Mouse (Mus musculus): ENCODE data around the gene Def6.

Gene Def6

DNA sequence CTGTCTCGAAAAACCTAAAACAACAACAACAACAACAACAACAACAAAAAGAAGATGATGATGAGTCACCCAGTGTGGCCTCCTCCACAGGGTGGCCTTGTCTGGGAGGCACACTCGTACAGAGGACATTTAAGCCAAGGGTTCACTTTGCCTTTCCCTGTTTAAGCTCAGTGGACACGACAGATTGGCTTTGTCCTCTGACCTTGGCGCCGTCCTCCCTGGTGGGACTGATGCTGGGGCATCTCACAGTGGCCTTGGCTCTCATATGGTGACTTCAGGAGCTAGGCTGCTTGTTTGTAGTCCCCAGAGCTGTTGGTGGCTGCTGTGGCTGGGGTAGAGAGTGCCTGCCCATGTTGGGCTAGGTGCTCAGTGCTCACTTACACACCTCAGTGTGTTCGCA is 36.6 kb downstream of the Def6 start:
- no peak for DNase-seq

- DNase-seq: no peak
Observed at GRCm38 (mm10) chr17:28244714-28245113, 37.1 kb downstream of the Def6 start.

GRCm38 (mm10) chr17:28246640-28247039 is 39.1 kb downstream of the Def6 start:
- DNase-seq: no peak

DNA sequence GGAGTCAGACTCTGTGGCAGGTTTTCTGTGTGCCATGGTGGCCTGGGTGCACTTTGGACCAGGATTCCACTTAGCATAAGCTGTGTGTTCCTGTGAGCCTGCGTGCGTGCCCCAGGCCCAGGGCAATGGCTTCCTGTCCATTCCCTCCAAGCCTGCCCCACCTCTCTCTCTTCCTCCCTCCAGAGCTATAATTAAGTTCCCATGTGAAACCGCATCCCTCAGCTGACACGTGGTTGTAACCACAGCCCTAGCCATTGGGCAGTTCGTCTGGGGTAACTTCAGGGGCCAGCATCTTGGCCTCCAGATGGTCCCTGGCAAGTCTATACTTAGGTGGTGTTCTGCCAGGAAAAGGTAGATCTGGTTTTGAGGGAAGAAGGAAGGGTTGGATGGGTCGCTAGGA is 40.0 kb downstream of the Def6 start:
- DNase-seq: peak; percentile 67

- no peak for DNase-seq
Observed at GRCm38 (mm10) chr17:28249062-28249461, 41.5 kb downstream of the Def6 start.

GRCm38 (mm10) chr17:28251579-28252280 is 44.2 kb downstream of the Def6 start:
- no peak for DNase-seq

DNA sequence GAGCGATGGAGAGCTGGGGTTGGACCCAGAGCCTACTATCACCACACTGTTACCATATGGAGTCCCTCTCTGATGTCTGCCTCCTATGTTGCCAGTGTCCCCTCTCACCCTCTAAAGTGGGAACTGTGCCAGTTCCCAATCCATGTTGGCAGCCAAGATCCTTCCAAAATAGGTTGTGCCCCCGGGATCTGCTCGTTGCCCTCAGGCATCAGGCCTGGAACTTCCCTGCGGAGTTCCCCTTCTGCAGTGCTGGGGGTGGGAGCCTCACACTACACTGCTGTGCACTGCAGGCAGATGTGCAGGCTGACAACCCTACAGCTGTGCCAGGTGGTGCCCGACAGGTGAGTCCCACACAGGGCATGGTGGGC is 44.7 kb downstream of the Def6 start:
- no peak for DNase-seq

- no peak for DNase-seq
Observed at GRCm38 (mm10) chr17:28253216-28253615, 45.6 kb downstream of the Def6 start.

DNA sequence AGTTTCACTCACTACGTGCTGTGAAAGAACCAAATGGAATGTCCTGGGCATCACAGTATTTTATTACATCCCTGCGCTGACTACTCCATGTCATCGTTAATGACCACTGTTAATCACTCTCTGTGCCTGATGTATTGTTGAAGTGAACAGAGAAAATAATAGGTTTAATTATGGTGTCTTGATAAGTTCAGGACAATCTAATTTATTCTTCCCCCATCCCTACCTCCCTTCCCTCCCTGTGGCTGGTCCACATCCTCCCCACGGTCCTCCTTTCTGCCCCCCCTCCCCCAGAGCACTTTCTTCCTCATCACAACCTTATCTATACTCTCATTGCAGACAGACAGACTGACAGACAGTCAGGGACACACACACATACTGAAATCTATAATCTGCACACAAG is 47.2 kb downstream of the Def6 start:
- no peak for DNase-seq

DNA sequence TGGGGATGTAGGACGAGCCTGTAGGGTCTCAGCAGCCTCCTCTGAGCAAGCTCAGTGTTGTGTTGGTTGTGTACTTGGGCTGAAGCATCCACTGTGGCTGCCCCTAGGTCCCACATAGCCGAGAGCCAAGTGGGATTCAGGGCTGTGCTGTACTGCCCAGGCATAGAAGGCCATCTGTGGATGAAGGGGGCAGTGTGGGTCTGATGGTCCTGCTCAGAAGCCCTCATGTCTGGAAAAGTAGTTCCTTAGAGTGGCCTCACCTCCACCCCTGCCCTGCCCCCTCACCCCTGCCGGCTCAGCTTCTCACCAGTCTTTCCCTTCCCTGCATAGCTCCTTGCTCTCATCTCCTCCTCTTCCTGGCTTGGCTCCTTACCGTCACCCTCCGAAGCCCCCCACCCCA is 48.1 kb downstream of the Def6 start:
- no peak for DNase-seq

GRCm38 (mm10) chr17:28256651-28257328 is 49.2 kb downstream of the Def6 start:
- peak; percentile 86 for DNase-seq

DNA sequence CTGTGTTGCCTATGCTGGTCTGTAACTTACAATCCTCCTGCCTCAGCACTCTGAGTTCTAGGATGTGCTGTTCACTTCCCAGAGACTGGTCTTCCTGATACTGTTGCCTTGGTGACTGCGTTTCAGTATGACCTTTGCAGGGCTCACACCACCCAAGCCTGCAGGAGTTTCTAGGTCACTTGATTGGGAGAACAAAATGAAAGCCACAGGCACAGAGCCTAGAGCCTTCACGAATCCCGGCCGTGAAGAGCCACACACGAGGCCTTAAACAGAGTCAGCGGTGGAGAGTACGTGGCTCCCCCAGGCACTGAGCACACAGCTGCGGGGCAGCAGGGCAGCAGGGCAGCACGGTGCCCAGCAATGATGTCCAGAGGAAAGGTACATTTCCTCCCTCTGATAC is 50.7 kb downstream of the Def6 start:
- DNase-seq: no peak

- DNase-seq: no peak
Observed at GRCm38 (mm10) chr17:28259890-28260542, 52.4 kb downstream of the Def6 start.

GRCm38 (mm10) chr17:28260543-28260909 is 52.9 kb downstream of the Def6 start:
- no peak for DNase-seq

DNA sequence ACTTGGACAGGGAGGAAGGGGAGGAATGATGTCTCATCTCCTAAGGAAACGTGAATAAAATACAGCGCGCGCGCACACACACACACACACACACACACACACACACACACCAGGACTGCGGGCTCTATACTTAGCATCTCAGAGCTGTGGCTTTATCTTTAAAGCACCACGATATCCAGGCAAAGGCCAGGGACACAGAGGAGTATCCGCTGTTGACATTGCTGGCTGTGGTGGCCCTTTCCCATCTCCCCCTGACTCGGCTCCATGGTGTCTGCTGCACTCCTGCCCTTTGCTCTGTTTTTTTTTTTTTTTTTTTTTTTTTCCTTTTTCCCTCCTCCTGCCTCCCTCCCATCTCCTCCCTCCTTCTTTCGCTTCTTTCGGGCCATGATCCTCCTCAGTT is 54.2 kb downstream of the Def6 start:
- no peak for DNase-seq

DNA sequence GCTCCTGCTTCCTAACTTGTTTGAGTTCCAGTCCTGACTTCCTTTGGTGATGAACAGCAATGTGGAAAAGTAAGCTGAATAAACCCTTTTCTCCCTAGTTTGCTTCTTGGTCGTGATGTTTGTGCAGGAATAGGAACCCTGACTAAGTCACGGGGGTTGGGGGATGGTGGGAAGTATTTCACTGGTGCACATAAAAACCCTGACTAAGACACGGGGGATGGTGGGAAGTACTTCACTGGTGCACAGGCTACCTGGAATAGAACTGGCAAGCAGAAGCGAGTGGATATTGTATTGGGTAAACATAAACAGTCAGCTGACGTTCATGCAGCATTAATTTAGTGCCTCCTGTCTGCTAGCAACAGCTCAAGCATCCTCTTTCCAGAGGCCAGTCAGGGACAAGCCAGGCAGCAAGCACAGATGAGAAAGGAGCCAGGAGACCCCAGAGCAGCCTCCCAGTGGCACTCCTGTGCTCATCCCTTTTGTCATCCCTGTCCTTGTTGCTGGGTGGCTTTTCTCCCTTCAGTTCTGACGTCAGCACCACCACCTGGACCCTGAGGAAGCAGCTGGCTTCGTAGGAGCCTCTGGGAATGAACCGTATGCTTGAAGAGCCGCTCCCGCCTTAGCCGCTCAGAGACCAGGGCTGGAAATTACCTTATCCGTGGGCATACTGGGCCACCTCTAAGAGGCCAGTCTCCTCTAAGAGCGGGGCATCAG is 55.8 kb downstream of the Def6 start:
- DNase-seq: no peak

GRCm38 (mm10) chr17:28267251-28267650 is 59.7 kb downstream of the Def6 start:
- DNase-seq: no peak

DNA sequence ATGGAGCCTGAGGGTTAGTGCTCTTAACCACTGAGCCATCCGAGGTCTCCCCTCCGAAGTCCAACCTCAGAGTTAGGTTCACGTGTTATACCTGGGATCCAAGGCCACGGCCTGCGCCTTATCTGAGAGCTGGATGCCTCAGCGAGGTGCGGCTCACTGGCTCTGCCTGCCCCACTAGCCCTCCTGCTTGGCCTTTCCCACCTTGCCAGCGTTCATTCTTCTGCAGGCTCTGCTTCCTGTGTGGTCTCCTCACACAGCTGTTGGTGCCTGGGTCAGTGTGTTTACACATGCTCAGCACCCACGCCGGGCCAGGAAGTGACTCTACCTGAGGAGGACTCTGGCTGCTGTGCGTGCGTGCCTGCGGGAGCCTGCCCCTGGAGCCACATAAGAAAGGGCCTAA is 62.6 kb downstream of the Def6 start:
- peak; percentile 29 for DNase-seq

GRCm38 (mm10) chr17:28271537-28272266 is 64.1 kb downstream of the Def6 start:
- peak; percentile 41 for DNase-seq

DNA sequence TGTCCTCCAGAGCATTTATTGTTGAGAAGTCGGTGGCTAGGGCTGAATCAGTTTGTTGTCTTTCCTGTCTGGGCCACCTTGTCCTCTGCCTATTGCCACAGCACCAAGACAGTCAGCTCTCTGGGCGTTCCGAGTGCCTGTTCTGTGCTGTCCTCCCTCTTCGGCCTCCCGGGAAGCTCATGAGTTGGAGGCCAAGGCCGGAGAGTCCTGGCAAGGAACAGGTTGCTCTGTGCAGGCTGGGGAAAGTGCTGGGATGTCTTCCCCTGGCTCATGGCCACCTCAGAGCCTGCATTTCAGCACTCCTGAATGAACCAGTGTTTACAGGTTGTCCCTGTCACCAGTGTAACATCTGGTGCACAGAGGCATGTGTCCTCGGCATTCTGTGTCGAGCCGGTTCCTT is 64.7 kb downstream of the Def6 start:
- no peak for DNase-seq

- no peak for DNase-seq
Observed at GRCm38 (mm10) chr17:28272837-28273236, 65.3 kb downstream of the Def6 start.

DNA sequence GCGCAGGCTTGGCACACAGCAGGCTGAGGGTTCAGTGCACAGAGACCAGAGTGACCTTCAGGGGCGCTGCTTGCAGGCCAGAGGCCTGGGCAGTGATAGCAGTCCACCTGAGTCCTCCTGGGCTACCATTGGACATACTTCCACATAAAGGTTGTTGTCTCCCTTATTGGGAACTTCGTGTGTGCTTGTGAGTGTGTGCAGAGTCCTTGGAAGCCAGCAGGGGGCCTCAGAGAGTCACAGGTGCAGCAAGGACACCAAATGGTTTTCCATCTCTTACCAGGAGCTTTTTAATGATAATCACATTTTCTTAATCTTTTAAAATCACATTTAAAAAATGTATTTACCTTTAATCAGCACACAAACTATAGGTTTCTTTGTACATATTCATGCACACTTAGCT is 67.2 kb downstream of the Def6 start:
- DNase-seq: peak; percentile 48

- DNase-seq: no peak
Observed at GRCm38 (mm10) chr17:28277226-28277625, 69.6 kb downstream of the Def6 start.
